Mouse (Mus musculus) intestine, postnatal 0 days (tissue): ENCODE measurements around the gene Snx29. TPM values are rescaled to one million over a fixed set of nuclear protein-coding genes. Genes with fewer than 3 reads are reported as not detected.
A peak's percentile ranks its signal among the peaks of the same experiment; 100 is the strongest.

Source experiments
- ATAC-seq: fragments of 200-750 bp; cut with Nextera tagmentation; 2 replicates; pipeline ENCODE4 v1.8.0; 2017; ENCODE audit warnings: mild to moderate bottlenecking, moderate TSS enrichment, moderate library complexity
- H3K27ac ChIP-seq: fragments of 300-500 bp; sonication (generic); 2 replicates; pipeline ENCODE4 v1.5.1; 2014; ENCODE audit warnings: mild to moderate bottlenecking, low read depth, low read length, moderate library complexity
- H3K27me3 ChIP-seq: fragments of 300-500 bp; sonication (generic); replicated peaks from 2 replicates; pipeline ENCODE4 v1.6.1; 2014; ENCODE audit warnings: low read length, mixed read lengths; ENCODE audit not compliant: control insufficient read depth, insufficient read depth
- H3K36me3 ChIP-seq: fragments of 300-500 bp; sonication (generic); 2 replicates; pipeline ENCODE4 v1.6.1; 2014; ENCODE audit warnings: mild to moderate bottlenecking, moderate library complexity; ENCODE audit not compliant: control insufficient read depth, insufficient read depth
- H3K4me1 ChIP-seq: fragments of 300-500 bp; sonication (generic); replicated peaks from 2 replicates; pipeline ENCODE4 v1.6.1; 2014; ENCODE audit warnings: antibody characterized with exemption, low read length, mixed read lengths; ENCODE audit not compliant: control insufficient read depth, insufficient read depth
- H3K4me2 ChIP-seq: fragments of 300-500 bp; sonication (generic); replicated peaks from 2 replicates; pipeline ENCODE4 v1.6.1; 2014; ENCODE audit warnings: low read depth, mild to moderate bottlenecking, moderate library complexity
- H3K4me3 ChIP-seq: fragments of 300-500 bp; sonication (generic); 2 replicates; pipeline ENCODE4 v1.5.1; 2014; ENCODE audit warnings: low read depth, low read length
- H3K9ac ChIP-seq: fragments of 300-500 bp; sonication (generic); 2 replicates; pipeline ENCODE4 v1.6.1; 2014; ENCODE audit warnings: mild to moderate bottlenecking, low read depth, low read length
- H3K9me3 ChIP-seq: fragments of 300-500 bp; sonication (generic); 2 replicates; pipeline ENCODE4 v1.6.1; 2016; ENCODE audit warnings: mixed run types; ENCODE audit not compliant: control insufficient read depth
- CTCF ChIP-seq: sonication (generic); IDR thresholded peaks from 2 replicates; pipeline ENCODE4 v1.5.1; 2016; ENCODE audit warnings: low read depth, mild to moderate bottlenecking, control low read depth, antibody characterized with exemption, moderate library complexity
- WGBS: fragments of 180-500 bp; shearing (Covaris S2); extraction: QIAGEN DNeasy Blood & Tissue Kit; methylation state at CpG from one replicate; pipeline ENCODE4 v1.1.7; 2014; 5-methylcytosine and 5-hydroxymethylcytosine counted together
- polyA plus RNA-seq: library from polyadenylated mRNA; unstranded; fragments of >200 nt; fragmentation: Nextera tagmentation; extraction: Ambion mirVana; gene quantifications from 2 replicates; pipeline ENCODE4 v1.2.1, GENCODE M21; 2015

Snx29 gene
- polyA plus RNA-seq, 1 experiment from 2014 or later, result 1.9 TPM

DNA sequence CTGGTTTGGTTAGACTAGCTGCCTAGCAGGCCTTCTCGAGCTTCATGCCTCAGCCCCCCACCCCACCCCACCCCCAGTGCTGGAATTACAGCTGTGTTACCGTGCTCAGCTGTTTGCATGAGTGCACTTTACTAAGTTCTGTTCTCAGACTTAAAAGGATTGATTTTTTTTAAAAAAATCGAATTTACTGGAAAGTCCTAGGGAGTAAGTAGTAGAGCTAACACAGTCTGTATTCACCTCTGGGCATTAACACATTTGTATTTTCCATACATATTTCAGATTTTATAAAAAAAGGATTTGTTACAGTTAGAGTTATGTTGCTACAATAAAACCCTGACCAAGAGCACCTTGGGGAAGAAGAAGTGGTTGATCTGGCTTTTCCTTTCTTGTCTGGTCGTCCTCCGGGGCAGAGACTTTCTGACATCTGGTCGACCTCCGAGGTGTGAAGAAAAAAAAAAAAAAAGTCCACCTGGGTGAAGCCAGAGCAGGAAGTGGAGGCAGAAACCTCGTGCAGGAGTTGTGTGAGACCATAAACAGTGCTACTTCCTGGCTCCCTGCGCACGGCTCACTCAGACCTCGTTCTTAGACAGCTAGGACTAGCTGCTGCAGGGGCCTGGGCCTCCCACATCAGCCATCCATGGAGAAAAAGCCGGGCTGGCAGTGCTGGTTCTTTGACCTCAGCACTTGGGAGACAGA, 196.2 kb downstream of the Snx29 start:
- Histone ChIP-seq H3K36me3 (peaks cover 6% of the 10 kb centered on the region), H3K9ac (no peak overlapping the region), H3K9me3 (no peaks in the 10 kb centered on the region), H3K27ac (no peak overlapping the region), H3K4me2 (no peak overlapping the region), H3K4me1 (no peaks in the 10 kb centered on the region), H3K27me3 (no peaks in the 10 kb centered on the region), H3K4me3 (no peak overlapping the region)
- no peak for TF ChIP-seq CTCF
- peak; percentile 60; the same call in 1 of the 2 replicates for ATAC-seq
- WGBS, result 56% methylated on average over 12 of the region's 12 CpGs

- Histone ChIP-seq H3K27me3 (no peaks in the 10 kb centered on the region), H3K36me3 (no peaks in the 10 kb centered on the region), H3K4me3 (no peak overlapping the region), H3K9ac (no peak overlapping the region), H3K4me1 (peaks cover 4% of the 10 kb centered on the region; the same call in 1 of the 2 replicates), H3K4me2 (no peak overlapping the region), H3K27ac (no peak overlapping the region), H3K9me3 (no peaks in the 10 kb centered on the region)
- ATAC-seq, result no peak
- TF ChIP-seq CTCF, result no peak
- WGBS, result 73% methylated on average over 10 of the region's 10 CpGs
These were observed 203.5 kb downstream of the Snx29 start for GRCm38 (mm10) chr16:11526104-11526786.

- H3K4me3 ChIP-seq, result no peak overlapping the region
- no peaks in the 10 kb centered on the region for H3K9me3 ChIP-seq
- 85% methylated on average over 10 of the region's 10 CpGs for WGBS
- H3K4me1 ChIP-seq, result peaks cover 4% of the 10 kb centered on the region; the same call in 1 of the 2 replicates
- no peaks in the 10 kb centered on the region for H3K27me3 ChIP-seq
- H3K36me3 ChIP-seq, result no peaks in the 10 kb centered on the region
- no peak overlapping the region for H3K27ac ChIP-seq
- no peak for ATAC-seq
- H3K4me2 ChIP-seq, result no peak overlapping the region
- no peak overlapping the region for H3K9ac ChIP-seq
- TF ChIP-seq CTCF, result no peak
These were observed 204.3 kb downstream of the Snx29 start for GRCm38 (mm10) chr16:11526996-11527395.

GRCm38 (mm10) chr16:11530466-11531194, 207.9 kb downstream of the Snx29 start:
- H3K4me2 ChIP-seq, result no peak overlapping the region
- no peaks in the 10 kb centered on the region for H3K9me3 ChIP-seq
- no peaks in the 10 kb centered on the region for H3K36me3 ChIP-seq
- H3K9ac ChIP-seq, result no peak overlapping the region
- H3K4me3 ChIP-seq, result no peak overlapping the region
- TF ChIP-seq CTCF, result no peak
- peaks cover 4% of the 10 kb centered on the region; the same call in 1 of the 2 replicates for H3K4me1 ChIP-seq
- 67% methylated on average over 13 of the region's 13 CpGs for WGBS
- no peak overlapping the region for H3K27ac ChIP-seq
- no peaks in the 10 kb centered on the region for H3K27me3 ChIP-seq
- no peak for ATAC-seq

- Histone ChIP-seq H3K4me2 (no peak overlapping the region), H3K4me3 (no peak overlapping the region), H3K27me3 (no peaks in the 10 kb centered on the region), H3K27ac (no peak overlapping the region), H3K36me3 (no peaks in the 10 kb centered on the region), H3K4me1 (peaks cover 4% of the 10 kb centered on the region; the same call in 1 of the 2 replicates), H3K9ac (no peak overlapping the region), H3K9me3 (no peaks in the 10 kb centered on the region)
- no peak for ATAC-seq
- no peak for TF ChIP-seq CTCF
- WGBS, result 88% methylated on average over 7 of the region's 7 CpGs
These were observed 208.7 kb downstream of the Snx29 start for GRCm38 (mm10) chr16:11531441-11531840.

GRCm38 (mm10) chr16:11532592-11532991, 209.9 kb downstream of the Snx29 start:
- no peak for ATAC-seq
- TF ChIP-seq CTCF, result no peak
- Histone ChIP-seq H3K4me2 (no peak overlapping the region), H3K4me3 (no peak overlapping the region), H3K9me3 (no peaks in the 10 kb centered on the region), H3K36me3 (no peaks in the 10 kb centered on the region), H3K27me3 (no peaks in the 10 kb centered on the region), H3K9ac (no peak overlapping the region), H3K27ac (no peak overlapping the region), H3K4me1 (peaks cover 4% of the 10 kb centered on the region; the same call in 1 of the 2 replicates)
- WGBS, result 62% methylated on average over 8 of the region's 8 CpGs
